ENCODE assay signal across 29 mouse cellular contexts in genomic region chr3:93492176-93492575, GRCm38 (mm10). TPM values are rescaled to one million over a fixed set of nuclear protein-coding genes. Genes with fewer than 3 reads are reported as not detected.
DNase-seq lines count a peak whose midpoint lies in the region; ATAC-seq and TF ChIP-seq lines count a peak whose summit lies in the region.
"Had no signal": no experiment of that assay in that cellular context is flagged by ENCODE, and none has a peak within 500 bp of the region (broad histone marks: within the 10 kb centered on the region; RNA-seq: fewer than 3 reads in every experiment).

No protein-coding gene starts in this region.

- in situ Hi-C loops in Patski (cut with MboI; ENCODE audit: low pct_unique_long_range_greater_than_20kb): loop anchor here (5.0 kb wide), 3 partner anchors 85 to 380 kb away; no protein-coding TSS in a partner anchor

- ATAC-seq in Patski: peak; percentile 24
- no peak for ATAC-seq in erythroblast, adult 5-6 weeks (replicated peaks; ENCODE audit: low FRiP score, poor library complexity, severe bottlenecking)
- ATAC-seq: activated CD4-positive, CD25-positive, alpha-beta regulatory T cell, adult 4 months; CD4-positive, CD25-positive, alpha-beta regulatory T cell, adult 4 months had no signal

- no peak for TF ChIP-seq CTCF in Patski (IDR thresholded peaks at IDR 0.05)

- peak; percentile 62 for DNase-seq in 3134 (ENCODE audit: extremely low read depth, insufficient read length, low spot score)
- peak; percentile 63 for DNase-seq in 3T3-L1 (ENCODE audit: low read depth, low spot score)
- peak; percentile 22 for DNase-seq in Muller cell, postnatal 12 days (ENCODE audit: inconsistent ontology term)
- DNase-seq in Patski (ENCODE audit: low read depth, low spot score): no peak
- no peak for DNase-seq in gastrocnemius, adult 8-10 months (ENCODE audit: low spot score in 2 of 2)
- DNase-seq in cerebellum, postnatal 25 days: no peak
- DNase-seq in adrenal gland, adult 2 months: no peak
- DNase-seq: adrenal gland, adult 8-10 months; adrenal gland, postnatal 10 days; adrenal gland, postnatal 14 days; adrenal gland, postnatal 25 days; adrenal gland, postnatal 36 days; B cell, adult 2 months; cerebellum, adult 11 months; cerebellum, adult 11-12 months; cerebellum, adult 18-20 months; cerebellum, adult 2 months; cerebellum, adult 8-10 months; cerebellum, adult 9-10 months; cerebellum, adult 9-11 months had no signal

- POLR2A ChIA-PET in Patski (lab: Charles Lee): interaction anchor here (0.6 kb wide), 1 partner anchor 37 kb away, joined by 3 read pairs; no protein-coding TSS in a partner anchor

- CTCF ChIA-PET in Patski (lab: Charles Lee): interaction anchor here (0.7 to 11.9 kb wide), 11 partner anchors 9 to 359 kb away, joined by 3 to 225 read pairs (median 7); partner anchors contain the start of gene S100a11

- no peaks in the 10 kb centered on the region for H3K27me3 ChIP-seq in Patski
- H3K27me3 ChIP-seq: CH12.LX had no signal

RNA-seq across cellular contexts. Expression of gene Tchhl1, which starts 23.6 kb away (rescaled TPM):
- polyA plus RNA-seq in Patski (2021): 0.03 TPM
- not detected for total RNA-seq in gastrocnemius, adult 8-10 months (2022)
- 1 to 10 TPM in 1 of 2 experiments, not detected in 1; 3.1 TPM for total RNA-seq in adrenal gland, adult 2 months (2021)
- not detected in 2 replicates for polyA plus RNA-seq in adrenal gland, adult 2 months (2012; rRNA removed)
- total RNA-seq in erythroblast, adult 5-6 weeks (2015; ENCODE audit: low replicate concordance): not detected in 2 replicates
- total RNA-seq in erythroblast, adult 5-6 weeks (2017; ENCODE audit: low replicate concordance): not detected in 2 replicates
- total RNA-seq: adrenal gland, postnatal 10 days; CH12.LX; ES-E14; MEL had no signal
- polyA plus RNA-seq: activated CD4-positive, CD25-positive, alpha-beta regulatory T cell, adult 4 months; brain, embryonic 14.5 days; C2C12; CD4-positive, CD25-positive, alpha-beta regulatory T cell, adult 4 months; cerebellum, adult 2 months; G1E had no signal

RNA-seq across cellular contexts. Expression of gene S100a11, which starts 28.1 kb away (rescaled TPM):
- polyA plus RNA-seq in Patski (2021): 3,178 TPM
- 10 to 100 TPM; 14.8 to 39.6 (median 19.8) TPM for total RNA-seq in gastrocnemius, adult 8-10 months (2022)
- 100 to 1,000 TPM; 210 to 267 TPM for total RNA-seq in adrenal gland, adult 2 months (2021)
- polyA plus RNA-seq in adrenal gland, adult 2 months (2012; rRNA removed): 33.0 and 44.4 TPM in 2 replicates
- 797 and 864 TPM in 2 replicates for total RNA-seq in erythroblast, adult 5-6 weeks (2015; ENCODE audit: low replicate concordance)
- total RNA-seq in erythroblast, adult 5-6 weeks (2017; ENCODE audit: low replicate concordance): 50.3 and 92.3 TPM in 2 replicates
- total RNA-seq: G1E, MEL had no signal
- polyA plus RNA-seq: G1E had no signal

RNA-seq across cellular contexts. Expression of gene Tchh, which starts 50.0 kb away (rescaled TPM):
- 3.6 TPM for polyA plus RNA-seq in Patski (2021)
- under 1 TPM in 2 of 4 experiments, not detected in 2; 0.05 TPM for total RNA-seq in gastrocnemius, adult 8-10 months (2022)
- under 1 TPM; 0.03 to 0.49 TPM for total RNA-seq in adrenal gland, adult 2 months (2021)
- polyA plus RNA-seq in adrenal gland, adult 2 months (2012; rRNA removed): 0.01 and 0.02 TPM in 2 replicates
- 0.19 TPM in 1 of 2 replicates, not detected in the other for total RNA-seq in erythroblast, adult 5-6 weeks (2015; ENCODE audit: low replicate concordance)
- total RNA-seq in erythroblast, adult 5-6 weeks (2017; ENCODE audit: low replicate concordance): not detected in 2 replicates
- total RNA-seq: CH12.LX, MEL had no signal
- polyA plus RNA-seq: activated CD4-positive, CD25-positive, alpha-beta regulatory T cell, adult 4 months; CD4-positive, CD25-positive, alpha-beta regulatory T cell, adult 4 months; G1E had no signal

Comparison
In these comparisons a context has a peak if more than half of its experiments do, and no peak if none do; other contexts are left out.
1. DNase-seq: peak in 3134 (single experiment), 3T3-L1 (single experiment) and Muller cell, postnatal 12 days (single experiment); none in Patski (single experiment), gastrocnemius, adult 8-10 months (0 of 2), cerebellum, postnatal 25 days (0 of 2) and adrenal gland, adult 2 months (single experiment).